Mouse (Mus musculus): ENCODE measurements around the gene Hnrnpu. TPM values are rescaled to one million over a fixed set of nuclear protein-coding genes. Genes with fewer than 3 reads are reported as not detected.

Gene Hnrnpu
- polyA plus RNA-seq, 1 experiment from 2014 or later, result 219 TPM

GRCm38 (mm10) chr1:178276054-178276911 is 61.3 kb downstream of the Hnrnpu start:
- peak overlapping the region; percentile 6; the same call in 1 of the 2 replicates for H3K27ac ChIP-seq (ENCODE audit: low read length)
- no peaks in the 10 kb centered on the region for H3K27me3 ChIP-seq (ENCODE audit: control insufficient read depth, insufficient read depth, low read length)
- under 1% methylated on average over 87 of the region's 87 CpGs for WGBS
- peak overlapping the region; percentile 82 for H3K9ac ChIP-seq (ENCODE audit: low read length)
- no peaks in the 10 kb centered on the region for H3K36me3 ChIP-seq (ENCODE audit: control insufficient read depth, insufficient read depth)
- 0 out of 2 replicates have a peak, but pooled peaks cover 4% of the 10 kb centered on the region for H3K4me1 ChIP-seq (ENCODE audit: control insufficient read depth, insufficient read depth, low read length)
- peak overlapping the region; percentile 53 for H3K4me3 ChIP-seq (ENCODE audit: low read length)
- no peaks in the 10 kb centered on the region for H3K9me3 ChIP-seq (replicated peaks; ENCODE audit: control insufficient read depth, low read length)
- H3K4me2 ChIP-seq (ENCODE audit: low read depth, low read length), result peak overlapping the region; percentile 84
- peak; percentile 85 for ATAC-seq (replicated peaks; ENCODE audit: extremely low read depth, insufficient read depth, low FRiP score)

GRCm38 (mm10) chr1:178275738-178276053 is 61.9 kb downstream of the Hnrnpu start:
- H3K27ac ChIP-seq (ENCODE audit: low read length), result no peak overlapping the region
- 0 out of 2 replicates have a peak, but pooled peaks cover 4% of the 10 kb centered on the region for H3K4me1 ChIP-seq (ENCODE audit: control insufficient read depth, insufficient read depth, low read length)
- no peaks in the 10 kb centered on the region for H3K36me3 ChIP-seq (ENCODE audit: control insufficient read depth, insufficient read depth)
- H3K4me2 ChIP-seq (ENCODE audit: low read depth, low read length), result peak overlapping the region; percentile 84
- 8% methylated on average over 11 of the region's 11 CpGs for WGBS
- H3K4me3 ChIP-seq (ENCODE audit: low read length), result peak overlapping the region; percentile 53
- no peaks in the 10 kb centered on the region for H3K27me3 ChIP-seq (ENCODE audit: control insufficient read depth, insufficient read depth, low read length)
- H3K9me3 ChIP-seq (replicated peaks; ENCODE audit: control insufficient read depth, low read length), result no peaks in the 10 kb centered on the region
- peak overlapping the region; percentile 82 for H3K9ac ChIP-seq (ENCODE audit: low read length)
- peak; percentile 50; the same call in 1 of the 2 replicates for ATAC-seq (replicated peaks; ENCODE audit: extremely low read depth, insufficient read depth, low FRiP score)

- Histone ChIP-seq H3K9ac (ENCODE audit: low read length) (no peak overlapping the region; the same call in 1 of the 2 replicates), H3K4me3 (ENCODE audit: low read length) (peak overlapping the region; percentile 53), H3K27ac (ENCODE audit: low read length) (no peak overlapping the region), H3K4me1 (ENCODE audit: control insufficient read depth, insufficient read depth, low read length) (0 out of 2 replicates have a peak, but pooled peaks cover 4% of the 10 kb centered on the region), H3K9me3 (replicated peaks; ENCODE audit: control insufficient read depth, low read length) (no peaks in the 10 kb centered on the region), H3K36me3 (ENCODE audit: control insufficient read depth, insufficient read depth) (no peaks in the 10 kb centered on the region), H3K27me3 (ENCODE audit: control insufficient read depth, insufficient read depth, low read length) (no peaks in the 10 kb centered on the region), H3K4me2 (ENCODE audit: low read depth, low read length) (peak overlapping the region; percentile 84)
- 50% methylated on average over 9 of the region's 9 CpGs for WGBS
- ATAC-seq (replicated peaks; ENCODE audit: extremely low read depth, insufficient read depth, low FRiP score), result no peak
Observed at GRCm38 (mm10) chr1:178275174-178275730, 62.3 kb downstream of the Hnrnpu start.

Small RNA genes within 50 kb of the gene (microRNA-seq; reads per million reads assigned to microRNA genes)
- gene Gm27458, result not detected

Other genes with a start within 250 kb of the Hnrnpu start
- gene Desi2, start 150.4 kb downstream of the Hnrnpu start, polyA plus RNA-seq (2015; fragmentation: Nextera tagmentation; extraction: Ambion mirVana), result 20.6 and 21.2 TPM in 2 replicates
- gene Cox20, start 18.7 kb downstream of the Hnrnpu start, polyA plus RNA-seq (2015; fragmentation: Nextera tagmentation; extraction: Ambion mirVana), result 268 and 273 TPM in 2 replicates
- 16.2 and 19.1 TPM in 2 replicates for gene Efcab2, start 68.3 kb upstream of the Hnrnpu start, polyA plus RNA-seq (2015; fragmentation: Nextera tagmentation; extraction: Ambion mirVana)
- gene Kif26b, start 191.3 kb upstream of the Hnrnpu start, polyA plus RNA-seq (2015; fragmentation: Nextera tagmentation; extraction: Ambion mirVana), result 5.1 and 6.5 TPM in 2 replicates

Data from heart, embryonic 16.5 days (tissue).